Mouse (Mus musculus): ENCODE data around the gene Ddn. TPM values are rescaled to one million over a fixed set of nuclear protein-coding genes. Genes with fewer than 3 reads are reported as not detected.

Ddn gene
- polyA plus RNA-seq, 1 experiment from 2014 or later: 1.2 TPM

- H3K27ac ChIP-seq: no peak overlapping the region
- H3K9me3 ChIP-seq: no peaks in the 10 kb centered on the region
- no peak for ATAC-seq
Measured at GRCm38 (mm10) chr15:98778806-98779205, 30.5 kb downstream of the Ddn start.

GRCm38 (mm10) chr15:98778191-98778770 is 31.0 kb downstream of the Ddn start:
- Histone ChIP-seq H3K9me3 (no peaks in the 10 kb centered on the region), H3K4me2 (replicated peaks) (peak overlapping the region; percentile 47), H3K27me3 (peaks cover 98% of the 10 kb centered on the region), H3K9ac (replicated peaks) (peak overlapping the region; percentile 41; the same call in 1 of the 2 replicates), H3K36me3 (no peaks in the 10 kb centered on the region), H3K4me1 (replicated peaks) (peaks cover 38% of the 10 kb centered on the region), H3K4me3 (replicated peaks) (peak overlapping the region; percentile 26), H3K27ac (no peak overlapping the region)
- ATAC-seq: no peak
- whole genome bisulfite sequencing: under 1% methylated on average over 24 of the region's 25 CpGs

More at GRCm38 (mm10) chr15:98778806-98779205, 30.5 kb downstream of the Ddn start:
- H3K27me3 ChIP-seq: peaks cover 94% of the 10 kb centered on the region
- H3K4me1 ChIP-seq (replicated peaks): peaks cover 38% of the 10 kb centered on the region
- no peak overlapping the region for H3K9ac ChIP-seq (replicated peaks)
- WGBS: 2% methylated on average over 10 of the region's 11 CpGs
- H3K4me2 ChIP-seq (replicated peaks): no peak overlapping the region
- no peaks in the 10 kb centered on the region for H3K36me3 ChIP-seq
- H3K4me3 ChIP-seq (replicated peaks): no peak overlapping the region

- Histone ChIP-seq H3K27me3 (peaks cover 99% of the 10 kb centered on the region), H3K27ac (no peak within 1 kb of the TSS), H3K36me3 (no peaks in the 10 kb centered on the region), H3K4me3 (replicated peaks) (peak within 1 kb of the TSS; percentile 26), H3K4me2 (replicated peaks) (peak within 1 kb of the TSS; percentile 47), H3K9ac (replicated peaks) (peak within 1 kb of the TSS; percentile 41; the same call in 1 of the 2 replicates), H3K9me3 (no peaks in the 10 kb centered on the region), H3K4me1 (replicated peaks) (peaks cover 41% of the 10 kb centered on the region)
- under 1% methylated on average over 27 of the region's 33 CpGs for WGBS
- ATAC-seq: no peak
Measured at GRCm38 (mm10) chr15:98777762-98778161, 31.5 kb downstream of the Ddn start, which contains the start of gene Wnt10b. Gene Wnt10b, minus strand, starts transcription at chr15:98778150.

GRCm38 (mm10) chr15:98777005-98777616 is 32.2 kb downstream of the Ddn start:
- ATAC-seq: no peak
- 2% methylated on average over 19 of the region's 19 CpGs for WGBS
- 0 out of 2 replicates have a peak overlapping the region, but pooled peaks have one; percentile 49 for H3K4me2 ChIP-seq (replicated peaks)
- H3K9ac ChIP-seq (replicated peaks): no peak overlapping the region
- H3K36me3 ChIP-seq: no peaks in the 10 kb centered on the region
- peak overlapping the region; percentile 36; the same call in 1 of the 2 replicates for H3K4me3 ChIP-seq (replicated peaks)
- peaks cover 47% of the 10 kb centered on the region for H3K4me1 ChIP-seq (replicated peaks)
- no peaks in the 10 kb centered on the region for H3K9me3 ChIP-seq
- no peak overlapping the region for H3K27ac ChIP-seq
- peaks cover 100% of the 10 kb centered on the region for H3K27me3 ChIP-seq

- Histone ChIP-seq H3K4me3 (replicated peaks) (peak overlapping the region; percentile 36), H3K36me3 (no peaks in the 10 kb centered on the region), H3K9ac (replicated peaks) (peak overlapping the region; percentile 49; the same call in 1 of the 2 replicates), H3K4me2 (replicated peaks) (peak overlapping the region; percentile 49), H3K27ac (no peak overlapping the region), H3K9me3 (no peaks in the 10 kb centered on the region), H3K4me1 (replicated peaks) (peaks cover 47% of the 10 kb centered on the region), H3K27me3 (peaks cover 100% of the 10 kb centered on the region)
- ATAC-seq: peak; percentile 70
- under 1% methylated on average over 62 of the region's 62 CpGs for WGBS
Measured at GRCm38 (mm10) chr15:98776280-98777004, 32.8 kb downstream of the Ddn start.

GRCm38 (mm10) chr15:98775533-98775932 is 33.8 kb downstream of the Ddn start:
- H3K27ac ChIP-seq: no peak overlapping the region
- WGBS: 4% methylated on average over 5 of the region's 5 CpGs
- no peaks in the 10 kb centered on the region for H3K36me3 ChIP-seq
- H3K4me2 ChIP-seq (replicated peaks): no peak overlapping the region
- ATAC-seq: no peak; the same call in 1 of the 2 replicates
- no peak overlapping the region for H3K4me3 ChIP-seq (replicated peaks)
- H3K9ac ChIP-seq (replicated peaks): no peak overlapping the region
- H3K27me3 ChIP-seq: peaks cover 100% of the 10 kb centered on the region
- H3K4me1 ChIP-seq (replicated peaks): peaks cover 44% of the 10 kb centered on the region
- no peaks in the 10 kb centered on the region for H3K9me3 ChIP-seq

GRCm38 (mm10) chr15:98774096-98774495 is 35.2 kb downstream of the Ddn start:
- peaks cover 99% of the 10 kb centered on the region for H3K27me3 ChIP-seq
- H3K4me3 ChIP-seq (replicated peaks): no peak overlapping the region
- WGBS: 12% methylated on average over 15 of the region's 15 CpGs
- no peaks in the 10 kb centered on the region for H3K9me3 ChIP-seq
- no peaks in the 10 kb centered on the region for H3K36me3 ChIP-seq
- H3K9ac ChIP-seq (replicated peaks): no peak overlapping the region
- H3K27ac ChIP-seq: no peak overlapping the region
- H3K4me1 ChIP-seq (replicated peaks): peaks cover 40% of the 10 kb centered on the region
- no peak overlapping the region for H3K4me2 ChIP-seq (replicated peaks)
- no peak for ATAC-seq

GRCm38 (mm10) chr15:98772511-98773211 is 36.6 kb downstream of the Ddn start:
- no peak for ATAC-seq
- peaks cover 99% of the 10 kb centered on the region for H3K27me3 ChIP-seq
- peak overlapping the region; percentile 23 for H3K4me3 ChIP-seq (replicated peaks)
- no peak overlapping the region for H3K27ac ChIP-seq
- 3% methylated on average over 36 of the region's 36 CpGs for WGBS
- H3K36me3 ChIP-seq: no peaks in the 10 kb centered on the region
- H3K9ac ChIP-seq (replicated peaks): 0 out of 2 replicates have a peak overlapping the region, but pooled peaks have one; percentile 24
- no peaks in the 10 kb centered on the region for H3K9me3 ChIP-seq
- peaks cover 32% of the 10 kb centered on the region for H3K4me1 ChIP-seq (replicated peaks)
- H3K4me2 ChIP-seq (replicated peaks): peak overlapping the region; percentile 39

- Histone ChIP-seq H3K4me2 (replicated peaks) (peak overlapping the region; percentile 39; the same call in 1 of the 2 replicates), H3K36me3 (no peaks in the 10 kb centered on the region), H3K4me1 (replicated peaks) (peaks cover 24% of the 10 kb centered on the region), H3K9ac (replicated peaks) (no peak overlapping the region), H3K9me3 (no peaks in the 10 kb centered on the region), H3K27ac (no peak overlapping the region), H3K4me3 (replicated peaks) (no peak overlapping the region), H3K27me3 (peaks cover 93% of the 10 kb centered on the region)
- no peak for ATAC-seq
- 5% methylated on average over 12 of the region's 12 CpGs for WGBS
Measured at GRCm38 (mm10) chr15:98771813-98772425, 37.4 kb downstream of the Ddn start.

- Histone ChIP-seq H3K4me2 (replicated peaks) (no peak overlapping the region), H3K27me3 (peaks cover 82% of the 10 kb centered on the region), H3K9me3 (no peaks in the 10 kb centered on the region), H3K4me3 (replicated peaks) (no peak overlapping the region), H3K27ac (no peak overlapping the region), H3K4me1 (replicated peaks) (peaks cover 17% of the 10 kb centered on the region), H3K9ac (replicated peaks) (no peak overlapping the region), H3K36me3 (no peaks in the 10 kb centered on the region)
- 15% methylated on average over 5 of the region's 5 CpGs for WGBS
- no peak for ATAC-seq
Measured at GRCm38 (mm10) chr15:98768259-98768658, 41.0 kb downstream of the Ddn start.

- Histone ChIP-seq H3K9ac (replicated peaks) (no peak overlapping the region), H3K4me2 (replicated peaks) (no peak overlapping the region), H3K4me3 (replicated peaks) (no peak overlapping the region), H3K4me1 (replicated peaks) (peaks cover 19% of the 10 kb centered on the region), H3K27me3 (peaks cover 58% of the 10 kb centered on the region), H3K27ac (no peak overlapping the region), H3K9me3 (no peaks in the 10 kb centered on the region), H3K36me3 (no peaks in the 10 kb centered on the region)
- no peak for ATAC-seq
- WGBS: 70% methylated on average over 4 of the region's 4 CpGs
Measured at GRCm38 (mm10) chr15:98765929-98766328, 43.4 kb downstream of the Ddn start.
